Mouse (Mus musculus) heart, postnatal 0 days (tissue): Measurements from ENCODE around the gene Cdpf1. TPM values are rescaled to one million over a fixed set of nuclear protein-coding genes. Genes with fewer than 3 reads are reported as not detected.

Experiments
- ATAC-seq: fragments of 200-750 bp; cut with Nextera tagmentation; 2 replicates; pipeline ENCODE4 v1.8.0; 2017; ENCODE audit warnings: low read depth, moderate number of reproducible peaks, moderate library complexity; ENCODE audit not compliant: insufficient read depth
- DNase-seq: peaks from one replicate; pipeline ENCODE4 v3.0.0-alpha.2; 2016; ENCODE audit warnings: low spot score
- H3K27ac ChIP-seq: fragments of 300-500 bp; sonication (generic); 2 replicates; pipeline ENCODE4 v1.5.1; 2014; ENCODE audit warnings: low read depth, mild to moderate bottlenecking
- H3K27me3 ChIP-seq: fragments of 300-500 bp; sonication (generic); 2 replicates; pipeline ENCODE4 v1.6.1; 2014; ENCODE audit warnings: low read length, mixed read lengths; ENCODE audit not compliant: control insufficient read depth, insufficient read depth
- H3K36me3 ChIP-seq: fragments of 300-500 bp; sonication (generic); replicated peaks from 2 replicates; pipeline ENCODE4 v1.6.1; 2014; ENCODE audit warnings: low read length, mixed read lengths; ENCODE audit not compliant: control insufficient read depth, insufficient read depth
- H3K4me1 ChIP-seq: fragments of 300-500 bp; sonication (generic); 2 replicates; pipeline ENCODE4 v1.6.1; 2014; ENCODE audit warnings: antibody characterized with exemption; ENCODE audit not compliant: control insufficient read depth, insufficient read depth
- H3K4me2 ChIP-seq: fragments of 300-500 bp; sonication (generic); 2 replicates; pipeline ENCODE4 v1.6.1; 2014; ENCODE audit warnings: low read depth, mild to moderate bottlenecking, low read length, moderate library complexity
- H3K4me3 ChIP-seq: fragments of 300-500 bp; sonication (generic); 2 replicates; pipeline ENCODE4 v1.5.1; 2014; ENCODE audit warnings: low read depth, low read length
- H3K9ac ChIP-seq: fragments of 300-500 bp; sonication (generic); replicated peaks from 2 replicates; pipeline ENCODE4 v1.6.1; 2014; ENCODE audit warnings: low read depth, low read length, mixed read lengths
- H3K9me3 ChIP-seq: fragments of 300-500 bp; sonication (generic); replicated peaks from 2 replicates; pipeline ENCODE4 v1.6.1; 2016; ENCODE audit warnings: low read length; ENCODE audit not compliant: control insufficient read depth
- CTCF ChIP-seq: IDR thresholded peaks from 2 replicates; pipeline ENCODE4 v1.5.1; 2016; ENCODE audit warnings: antibody characterized with exemption, control low read depth, low read depth
- EP300 ChIP-seq: IDR thresholded peaks from 2 replicates; pipeline ENCODE4 v1.6.1; 2016; ENCODE audit warnings: antibody characterized with exemption, low read depth
- WGBS: fragments of 180-500 bp; shearing (Covaris S2); extraction: QIAGEN DNeasy Blood & Tissue Kit; methylation state at CpG from one replicate; pipeline ENCODE4 v1.1.7; 2014; 5-methylcytosine and 5-hydroxymethylcytosine counted together
- polyA plus RNA-seq: library from polyadenylated mRNA; unstranded; fragments of >200 nt; fragmentation: Nextera tagmentation; extraction: Ambion mirVana; gene quantifications from 2 replicates; pipeline ENCODE4 v1.2.1, GENCODE M21; 2015
- total RNA-seq: library from RNA; depleted of rRNA; stranded (reverse); fragments of >200 nt; gene quantifications from 2 replicates; pipeline ENCODE4 v1.2.3, GENCODE M21; 2014; ENCODE audit warnings: low replicate concordance

Cdpf1 gene
- total and polyA plus RNA-seq, 2 experiments from 2014 or later = 31.0 to 45.9 TPM

GRCm38 (mm10) chr15:85775001-85775400 lies 36.5 kb downstream of the Cdpf1 start:
- Histone ChIP-seq H3K27ac (no peak overlapping the region), H3K36me3 (no peaks in the 10 kb centered on the region), H3K4me2 (no peak overlapping the region), H3K9ac (no peak overlapping the region), H3K4me3 (no peak overlapping the region), H3K4me1 (peaks cover 8% of the 10 kb centered on the region; the same call in 1 of the 2 replicates), H3K27me3 (no peaks in the 10 kb centered on the region), H3K9me3 (no peaks in the 10 kb centered on the region)
- TF ChIP-seq EP300 (no peak), CTCF (no peak)
- WGBS = 83% methylated on average over 7 of the region's 7 CpGs
- ATAC-seq = no peak
- no peak for DNase-seq

DNA sequence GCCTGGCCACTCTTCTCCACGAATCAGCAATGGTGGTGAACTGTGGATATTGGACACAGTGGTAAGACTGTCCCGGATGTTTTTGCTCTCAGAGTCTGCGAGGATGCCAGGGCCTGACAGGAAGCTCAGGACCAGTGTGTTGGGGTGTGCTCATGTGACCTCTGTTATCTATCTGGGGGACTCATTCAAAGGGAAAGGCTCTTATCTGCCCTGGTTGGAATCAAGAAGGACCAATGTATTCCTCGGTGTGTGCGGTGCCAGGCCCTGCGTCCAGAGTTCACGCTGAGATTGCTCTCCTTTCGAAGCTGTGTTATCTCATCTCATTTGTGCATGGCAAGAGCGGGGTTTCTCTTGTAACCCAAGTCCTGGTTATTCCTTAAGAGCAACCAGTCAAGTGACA lies 37.1 kb downstream of the Cdpf1 start:
- WGBS = 60% methylated on average over 9 of the region's 9 CpGs

GRCm38 (mm10) chr15:85772146-85772740 lies 39.3 kb downstream of the Cdpf1 start:
- peaks cover 8% of the 10 kb centered on the region; the same call in 1 of the 2 replicates for H3K4me1 ChIP-seq
- H3K27me3 ChIP-seq = no peaks in the 10 kb centered on the region
- H3K4me3 ChIP-seq = no peak overlapping the region
- no peak overlapping the region for H3K4me2 ChIP-seq
- H3K36me3 ChIP-seq = no peaks in the 10 kb centered on the region
- TF ChIP-seq CTCF (no peak), EP300 (no peak)
- no peak overlapping the region for H3K9ac ChIP-seq
- ATAC-seq (no peak), DNase-seq (no peak)
- WGBS = 75% methylated on average over 11 of the region's 11 CpGs
- H3K27ac ChIP-seq = no peak overlapping the region
- no peaks in the 10 kb centered on the region for H3K9me3 ChIP-seq

More for the DNA sequence above, 37.1 kb downstream of the Cdpf1 start:
- Histone ChIP-seq H3K27ac (no peak overlapping the region; the same call in 1 of the 2 replicates), H3K9ac (no peak overlapping the region), H3K36me3 (no peaks in the 10 kb centered on the region), H3K27me3 (no peaks in the 10 kb centered on the region), H3K9me3 (no peaks in the 10 kb centered on the region), H3K4me1 (peaks cover 8% of the 10 kb centered on the region; the same call in 1 of the 2 replicates), H3K4me2 (no peak overlapping the region), H3K4me3 (no peak overlapping the region)
- no peak for ATAC-seq
- TF ChIP-seq CTCF (no peak), EP300 (no peak)
- no peak for DNase-seq

DNA sequence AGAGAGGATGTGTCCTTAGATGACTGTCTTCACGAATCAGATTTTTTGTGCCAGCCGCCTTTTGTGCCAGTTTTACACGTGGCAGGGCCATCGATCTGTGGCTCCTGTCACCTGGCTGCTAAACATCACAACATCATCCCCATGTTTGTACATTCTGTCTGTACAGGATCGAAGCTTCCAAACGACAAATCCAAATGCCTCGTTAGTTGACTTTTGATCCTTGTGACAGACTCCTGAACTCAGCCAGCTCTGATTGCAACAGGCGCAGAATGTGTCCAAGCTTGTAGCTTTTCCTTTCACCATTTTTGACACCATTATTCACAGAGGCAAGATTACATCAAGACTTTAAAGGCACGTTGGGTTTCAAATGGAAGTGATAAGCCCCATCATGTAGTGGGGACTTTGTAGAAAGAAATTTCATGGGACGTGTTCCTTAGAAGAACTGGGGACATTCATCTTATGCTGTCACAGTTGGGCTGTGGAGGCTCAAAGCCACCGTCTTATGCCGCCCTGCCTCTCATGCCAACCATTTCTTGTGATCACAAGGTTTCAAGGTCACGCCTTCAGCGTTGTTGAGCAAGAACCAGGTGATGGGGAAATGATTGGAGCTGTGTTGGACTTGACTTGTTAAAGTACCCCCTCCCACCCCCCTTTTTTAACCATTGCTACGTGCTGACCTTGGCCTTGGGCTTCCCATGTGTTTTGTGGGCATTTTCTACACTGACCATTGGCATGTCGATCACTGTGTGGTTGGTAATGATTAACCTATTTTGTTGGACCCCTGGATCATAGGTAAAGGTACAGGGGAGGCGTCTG lies 40.0 kb downstream of the Cdpf1 start:
- H3K4me1 ChIP-seq = peaks cover 8% of the 10 kb centered on the region; the same call in 1 of the 2 replicates
- ATAC-seq = no peak
- no peak for DNase-seq
- WGBS = 82% methylated on average over 17 of the region's 17 CpGs
- no peak overlapping the region for H3K27ac ChIP-seq
- no peak overlapping the region for H3K4me3 ChIP-seq
- H3K9ac ChIP-seq = no peak overlapping the region
- no peak overlapping the region for H3K4me2 ChIP-seq
- TF ChIP-seq EP300 (no peak), CTCF (no peak)
- no peaks in the 10 kb centered on the region for H3K36me3 ChIP-seq
- H3K9me3 ChIP-seq = no peaks in the 10 kb centered on the region
- H3K27me3 ChIP-seq = no peaks in the 10 kb centered on the region

- H3K36me3 ChIP-seq = no peaks in the 10 kb centered on the region
- no peak overlapping the region for H3K4me3 ChIP-seq
- no peak for ATAC-seq
- H3K27ac ChIP-seq = no peak overlapping the region
- DNase-seq = no peak
- TF ChIP-seq EP300 (no peak), CTCF (no peak)
- WGBS = 86% methylated on average over 8 of the region's 8 CpGs
- no peaks in the 10 kb centered on the region for H3K27me3 ChIP-seq
- no peak overlapping the region for H3K9ac ChIP-seq
- no peak overlapping the region for H3K4me2 ChIP-seq
- H3K4me1 ChIP-seq = no peaks in the 10 kb centered on the region
- H3K9me3 ChIP-seq = no peaks in the 10 kb centered on the region
These were observed 42.5 kb downstream of the Cdpf1 start for GRCm38 (mm10) chr15:85768991-85769390.

GRCm38 (mm10) chr15:85766677-85767076 lies 44.8 kb downstream of the Cdpf1 start:
- DNase-seq (no peak), ATAC-seq (no peak)
- TF ChIP-seq CTCF (no peak), EP300 (no peak)
- H3K4me3 ChIP-seq = no peak overlapping the region
- no peaks in the 10 kb centered on the region for H3K27me3 ChIP-seq
- no peaks in the 10 kb centered on the region for H3K36me3 ChIP-seq
- WGBS = 84% methylated on average over 5 of the region's 5 CpGs
- H3K4me1 ChIP-seq = 0 out of 2 replicates have a peak, but pooled peaks cover 2% of the 10 kb centered on the region
- no peak overlapping the region for H3K9ac ChIP-seq
- H3K27ac ChIP-seq = no peak overlapping the region
- H3K4me2 ChIP-seq = no peak overlapping the region
- H3K9me3 ChIP-seq = no peaks in the 10 kb centered on the region
